Mouse (Mus musculus): ENCODE data around the gene Mpig6b. TPM values are rescaled to one million over a fixed set of nuclear protein-coding genes. Genes with fewer than 3 reads are reported as not detected.

The Mpig6b gene
- 0.67 and 0.88 TPM in 2 replicates for polyA plus RNA-seq (2012; rRNA removed)

DNA sequence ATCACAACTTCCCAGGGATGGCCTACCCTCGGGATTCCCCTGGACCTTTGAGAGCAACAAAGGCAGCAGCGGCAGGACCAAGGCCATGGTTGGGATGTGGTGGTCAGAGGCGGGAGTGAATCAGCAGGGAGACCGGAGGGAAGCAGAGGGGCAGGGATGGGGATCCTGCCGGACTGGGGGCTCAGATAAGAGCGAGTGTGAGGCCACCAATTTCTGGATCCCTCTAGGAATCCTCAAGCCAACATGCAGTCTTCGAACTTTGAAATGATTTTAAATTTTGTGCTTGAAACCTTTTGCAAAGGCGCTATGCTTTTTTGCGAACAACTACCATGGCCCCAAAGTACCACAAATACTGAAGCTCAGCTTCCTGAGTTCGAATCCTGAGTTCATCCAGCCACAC, at the start of gene Mpig6b:
TSS of gene Mpig6b (minus strand) at position 101 of the 400 bp plus-strand sequence.

DNA sequence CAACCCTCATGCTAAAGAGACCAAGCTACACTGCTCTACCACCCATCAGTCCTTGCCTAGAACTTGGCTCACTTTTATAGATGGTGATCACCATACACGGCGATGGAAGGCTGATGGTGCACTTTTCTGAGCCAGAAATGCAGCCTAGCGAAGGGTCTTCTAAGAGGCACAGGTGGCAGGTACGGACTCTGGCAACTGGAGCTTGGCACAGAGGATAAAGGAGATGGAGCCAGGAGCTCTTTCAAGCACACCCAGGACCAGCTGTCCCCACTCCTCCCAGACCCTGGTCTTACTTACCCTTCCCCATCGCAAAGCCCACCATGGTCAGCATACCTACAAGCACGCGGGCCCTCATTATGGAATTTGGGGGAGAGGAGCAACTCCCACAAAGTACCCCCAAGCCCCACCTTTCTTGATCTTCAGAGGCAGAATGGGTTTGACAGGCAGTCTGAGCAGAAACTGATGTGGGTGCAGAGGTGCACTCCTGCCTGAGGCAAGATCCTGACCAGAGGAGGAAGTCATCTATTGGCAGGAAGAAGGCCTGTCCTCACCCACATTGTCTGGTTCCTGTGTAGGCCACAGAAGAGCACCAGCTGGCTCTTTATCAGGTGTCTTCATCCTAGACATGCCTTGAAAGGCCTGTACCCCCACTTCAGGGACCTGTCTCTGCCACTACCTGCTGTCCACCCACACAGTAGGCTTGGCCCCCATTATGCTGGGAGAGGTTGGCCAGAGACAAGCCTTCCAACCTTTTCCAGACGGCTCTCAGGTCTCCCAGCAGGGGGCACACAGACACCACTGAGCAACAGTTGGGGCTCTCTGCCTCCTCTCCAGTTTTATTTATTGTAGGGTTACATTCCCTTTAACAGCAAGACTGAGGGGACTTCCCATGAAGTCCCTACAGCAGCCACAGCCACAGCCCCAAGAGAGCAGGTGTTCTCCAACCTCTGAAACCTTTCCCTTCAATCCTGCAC, 49.3 kb upstream of the Mpig6b start, which contains the start of gene Ly6g5b:
TSS of gene Ly6g5b (minus strand) at position 383 of the 974 bp plus-strand sequence.

DNA sequence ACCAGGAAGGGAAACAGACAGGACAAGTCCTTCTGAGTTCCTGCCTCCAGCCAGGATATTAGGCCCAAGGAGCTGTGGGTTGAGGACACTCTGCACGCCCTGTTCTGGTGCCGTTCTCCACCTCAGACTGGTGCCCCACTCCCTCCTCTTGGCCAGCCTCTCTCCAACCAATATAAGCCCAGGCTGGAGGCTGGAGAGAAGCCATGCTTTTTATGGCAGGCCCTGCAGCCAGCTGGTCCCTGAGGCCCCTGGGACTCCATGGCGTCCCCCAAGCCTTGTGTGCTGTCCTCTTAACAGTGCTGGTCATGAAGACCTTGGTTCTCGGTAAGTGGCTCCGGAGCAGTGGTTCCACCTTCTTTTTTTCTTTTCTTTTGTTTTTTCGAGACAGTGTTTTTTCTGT, 42.1 kb upstream of the Mpig6b start, which contains the start of gene Ly6g5c:
TSS of gene Ly6g5c (plus strand) at position 183 of the 400 bp plus-strand sequence.

DNA sequence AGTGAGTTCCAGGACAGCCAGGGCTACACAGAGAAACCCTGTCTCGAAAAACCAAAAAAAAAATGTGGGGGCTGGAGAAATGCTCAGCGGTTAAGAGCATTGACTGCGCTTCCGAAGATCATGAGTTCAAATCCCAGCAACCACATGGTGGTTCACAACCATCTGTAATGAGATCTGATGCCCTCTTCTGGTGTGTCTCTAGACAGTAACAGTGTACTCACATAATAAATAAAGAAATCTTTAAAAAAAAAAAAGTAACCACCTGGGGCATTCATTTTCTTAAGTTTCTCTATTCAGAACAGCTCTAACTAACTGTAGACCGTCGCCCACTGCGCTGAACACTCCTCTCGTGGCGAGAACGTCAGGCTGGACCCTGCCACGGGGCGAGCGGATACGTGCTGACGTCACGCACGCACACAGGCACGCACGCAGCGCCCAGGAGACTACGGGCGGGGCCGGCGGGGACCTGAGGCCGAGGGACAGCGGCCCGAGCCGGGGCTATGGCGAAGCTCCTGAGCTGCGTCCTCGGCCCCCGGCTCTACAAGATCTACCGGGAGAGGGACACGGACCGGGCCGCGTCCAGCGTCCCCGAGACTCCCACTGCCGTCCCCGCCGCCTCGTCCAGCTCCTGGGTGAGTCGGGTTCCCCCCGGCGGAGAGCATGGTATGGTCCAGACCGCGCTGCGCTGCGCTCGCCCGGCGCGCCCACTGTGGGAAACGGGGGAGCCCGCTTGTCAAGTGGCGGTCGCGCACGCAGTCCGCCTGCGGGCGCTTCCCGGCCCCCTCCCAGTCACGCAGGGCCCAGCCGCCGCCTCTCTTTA, 23.1 kb upstream of the Mpig6b start, which contains the start of gene Abhd16a:
TSS of gene Abhd16a (plus strand) at position 439 of the 820 bp plus-strand sequence.

DNA sequence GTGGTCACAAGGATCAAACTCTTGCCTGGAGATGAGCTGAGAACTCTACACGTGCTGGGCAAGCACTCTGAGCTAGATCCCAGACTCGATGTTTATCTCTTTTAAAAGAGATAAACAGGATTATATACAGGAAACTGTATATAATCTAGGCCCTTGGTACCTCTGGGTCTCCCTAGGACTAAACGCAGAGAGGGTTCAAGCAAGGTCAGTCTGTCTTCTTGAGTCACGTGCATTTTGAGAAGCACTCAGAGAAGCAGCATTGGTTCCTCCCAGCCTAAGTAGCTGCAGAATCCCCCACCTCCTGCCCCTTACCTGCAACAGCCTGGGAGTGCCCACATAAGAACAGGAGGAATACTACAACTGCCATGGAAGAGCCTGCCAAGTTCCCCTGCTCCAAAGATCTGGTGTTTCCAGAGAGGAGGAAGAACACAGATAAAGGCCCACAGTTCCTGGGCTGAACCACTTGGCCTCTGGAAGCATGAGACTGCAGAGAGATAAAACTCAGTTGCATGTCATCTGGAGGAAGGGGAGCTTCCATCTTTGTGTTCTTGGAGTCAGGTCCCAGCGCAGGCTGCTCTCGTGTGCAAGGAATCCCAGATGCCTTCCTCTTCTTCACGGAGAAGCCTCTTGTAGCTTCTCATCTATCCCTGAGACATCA, 19.4 kb upstream of the Mpig6b start, which contains the start of gene Ly6g6f:
TSS of gene Ly6g6f (minus strand) at position 403 of the 658 bp plus-strand sequence.

DNA sequence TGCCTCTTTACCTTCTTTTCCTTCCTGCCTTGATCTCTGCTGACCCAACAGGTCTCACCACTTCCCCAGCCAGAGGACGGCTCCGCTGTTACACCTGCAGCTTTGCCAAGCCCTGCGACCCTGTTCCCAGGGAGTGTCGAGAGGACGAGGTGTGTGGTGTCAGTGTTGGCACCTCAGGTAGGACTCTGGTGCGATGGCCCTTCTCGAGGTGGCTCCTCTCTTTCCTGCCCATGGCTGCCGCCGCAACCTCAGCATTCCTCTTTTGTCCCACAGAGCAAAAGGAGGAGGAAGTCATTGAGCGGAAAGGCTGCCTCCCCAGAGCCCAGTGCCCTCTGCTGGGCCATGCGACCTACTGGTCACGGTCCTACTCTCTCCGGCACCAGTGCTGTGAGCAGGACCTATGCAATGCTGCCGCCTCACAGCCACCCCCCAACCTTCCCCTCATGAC, 11.8 kb upstream of the Mpig6b start, which contains the start of gene Ly6g6d:
TSS of gene Ly6g6d (minus strand) at position 280 of the 448 bp plus-strand sequence.

DNA sequence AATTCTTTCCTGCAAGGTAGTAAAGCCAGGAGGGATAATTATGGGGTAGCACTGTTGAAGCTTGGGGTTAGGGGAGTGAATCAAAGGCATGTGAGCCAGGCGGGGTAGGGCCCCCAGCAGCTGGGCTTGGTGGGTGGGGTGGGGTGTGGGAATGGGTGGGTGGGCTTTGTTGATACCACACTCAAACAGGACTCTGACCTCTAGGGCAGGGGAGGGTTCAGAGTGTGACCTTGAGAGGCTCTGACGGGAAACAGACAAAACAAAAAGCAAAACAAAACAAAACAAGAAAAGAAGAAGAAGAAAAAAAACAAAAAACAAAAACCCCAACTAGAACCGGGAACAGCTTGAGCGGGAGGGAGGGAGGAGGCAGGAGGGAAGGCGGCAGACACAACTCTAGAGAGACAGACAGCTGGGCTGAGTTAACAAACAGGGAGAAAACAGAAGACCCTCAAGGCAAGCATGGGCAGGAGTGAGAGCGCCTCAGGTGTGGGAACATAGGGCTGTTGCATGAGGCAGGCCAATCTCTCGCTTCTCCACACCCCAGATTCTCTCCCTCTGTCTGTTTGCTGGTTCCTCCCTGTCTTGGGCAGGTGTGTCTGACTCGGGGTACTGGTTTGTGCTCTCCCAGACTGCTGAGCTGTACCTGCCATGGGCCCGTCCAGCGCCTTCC, 10.7 kb upstream of the Mpig6b start, which contains the start of gene Ly6g6e:
TSS of gene Ly6g6e (plus strand) at position 396 of the 670 bp plus-strand sequence.

DNA sequence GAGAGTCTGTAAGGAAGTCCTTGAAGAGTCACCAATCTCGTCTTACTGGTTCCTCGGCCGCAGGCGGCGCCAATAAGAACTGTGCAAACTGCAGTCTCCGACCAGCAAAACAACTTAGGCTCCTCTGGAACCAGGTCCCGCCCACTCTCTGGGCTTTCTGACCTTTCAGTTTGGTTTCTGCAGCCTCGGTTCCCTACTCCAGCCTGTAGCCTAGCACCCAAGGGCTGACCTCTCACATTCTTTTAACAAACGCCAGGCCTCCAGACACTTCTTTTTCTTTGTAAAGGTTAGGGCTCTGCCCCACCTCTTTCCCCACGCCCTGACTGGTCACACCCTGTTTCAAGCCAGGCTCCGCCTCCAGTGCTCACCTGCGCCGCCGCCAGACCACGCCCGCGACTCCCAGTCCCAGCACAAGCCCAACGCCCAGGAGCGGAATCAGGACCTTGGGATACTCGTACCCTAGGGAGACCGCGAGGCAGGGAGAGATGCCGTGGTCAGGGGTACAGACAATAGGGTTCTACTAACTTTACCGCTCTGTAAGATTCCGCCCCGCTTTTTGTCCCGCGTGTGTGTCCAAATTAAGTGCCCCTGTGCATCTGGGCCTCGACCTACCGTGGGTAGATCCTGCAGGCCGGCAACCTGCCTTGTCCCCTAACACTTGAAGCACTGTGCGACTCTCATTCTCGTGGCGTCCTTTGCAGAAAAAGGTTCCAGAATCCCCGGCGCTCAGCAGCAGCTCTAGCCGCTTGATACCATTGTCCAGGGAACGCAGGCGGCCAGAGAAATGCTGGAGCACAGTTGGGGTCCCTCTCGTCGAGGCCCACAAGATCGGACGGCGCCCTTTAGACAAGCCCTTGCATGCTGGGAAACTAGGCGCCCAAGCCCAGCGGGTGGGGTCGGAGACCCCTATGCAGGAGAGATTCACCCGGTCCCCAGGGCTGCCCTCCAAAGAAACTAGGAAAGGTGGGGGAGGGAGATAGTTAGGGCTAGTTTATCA, 735 bp downstream of the Mpig6b start, which contains the start of gene Ly6g6c:
TSS of gene Ly6g6c (plus strand) at position 438 of the 997 bp plus-strand sequence.

DNA sequence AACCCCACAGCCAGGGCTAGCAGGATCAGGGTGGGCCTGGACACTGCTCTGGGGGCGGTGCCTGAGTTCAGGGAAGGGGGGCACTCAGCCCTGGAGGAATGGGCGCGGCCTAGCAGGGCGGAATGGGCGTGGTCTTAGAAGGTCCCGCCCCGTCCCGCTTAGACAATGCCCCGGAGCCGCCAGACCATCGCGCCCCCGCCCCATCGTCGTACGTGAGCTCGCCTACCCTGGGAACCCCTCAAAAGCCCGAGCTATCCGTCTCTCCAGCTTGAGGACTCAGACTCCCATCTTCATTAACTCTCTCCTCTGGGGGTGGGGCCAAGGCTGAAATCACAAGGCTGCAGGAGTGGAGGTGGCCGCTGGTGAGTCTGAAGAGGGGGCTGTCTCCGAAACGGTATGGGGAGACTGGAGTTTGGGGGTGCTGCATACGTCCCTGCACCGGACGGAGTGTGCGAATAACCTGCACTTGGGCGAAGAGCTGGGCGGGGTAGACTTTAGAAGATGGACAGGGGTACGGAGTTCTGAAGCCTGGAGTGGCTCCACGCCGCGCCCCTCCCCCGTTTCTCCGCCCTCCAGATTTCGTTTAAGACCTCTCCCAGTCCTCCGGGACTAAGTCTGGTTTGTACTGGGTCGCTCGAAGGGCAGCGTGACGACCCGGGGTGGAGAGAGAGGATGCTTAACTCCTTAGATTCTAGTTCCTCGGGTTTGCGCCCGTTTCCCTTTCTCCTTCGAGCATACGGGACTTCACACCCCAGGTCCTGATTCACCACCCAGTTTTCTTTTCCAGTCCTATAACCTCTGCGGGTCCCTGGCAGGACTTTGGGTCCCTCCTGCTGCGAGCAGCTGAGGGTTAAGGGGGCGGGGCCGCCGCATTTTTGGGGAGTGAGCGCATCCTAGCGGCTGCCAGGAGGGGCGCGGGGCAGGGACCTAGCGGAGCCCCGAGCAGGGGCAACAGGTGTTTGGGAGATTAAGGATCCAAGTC, 6.8 kb downstream of the Mpig6b start, which contains the start of gene Ddah2:
TSS of gene Ddah2 (plus strand) at position 125 of the 982 bp plus-strand sequence.

DNA sequence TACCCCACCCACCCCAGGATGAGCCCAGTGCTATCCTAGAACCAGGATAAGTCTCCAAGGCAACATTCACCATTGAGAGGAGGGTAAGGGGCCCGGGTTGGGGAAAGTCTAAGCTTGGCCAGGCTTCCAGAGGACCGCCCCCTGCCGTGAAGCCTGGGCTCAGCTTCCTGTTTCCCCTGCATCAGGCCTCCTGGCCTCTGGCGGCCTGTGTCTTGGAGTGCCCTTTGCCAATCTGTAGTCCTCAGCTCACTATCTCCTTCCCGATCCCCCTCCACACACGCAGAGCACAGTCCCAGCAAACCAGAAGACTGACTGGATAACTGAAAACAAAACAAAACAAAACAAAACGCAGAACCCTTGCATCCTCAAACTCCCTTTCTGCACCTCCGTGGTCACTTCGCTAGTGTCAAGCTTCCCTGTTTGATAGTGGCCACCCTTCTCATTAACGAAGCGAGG, 16.4 kb downstream of the Mpig6b start, which contains the start of gene Clic1:
TSS of gene Clic1 (plus strand) at position 406 of the 456 bp plus-strand sequence.

DNA sequence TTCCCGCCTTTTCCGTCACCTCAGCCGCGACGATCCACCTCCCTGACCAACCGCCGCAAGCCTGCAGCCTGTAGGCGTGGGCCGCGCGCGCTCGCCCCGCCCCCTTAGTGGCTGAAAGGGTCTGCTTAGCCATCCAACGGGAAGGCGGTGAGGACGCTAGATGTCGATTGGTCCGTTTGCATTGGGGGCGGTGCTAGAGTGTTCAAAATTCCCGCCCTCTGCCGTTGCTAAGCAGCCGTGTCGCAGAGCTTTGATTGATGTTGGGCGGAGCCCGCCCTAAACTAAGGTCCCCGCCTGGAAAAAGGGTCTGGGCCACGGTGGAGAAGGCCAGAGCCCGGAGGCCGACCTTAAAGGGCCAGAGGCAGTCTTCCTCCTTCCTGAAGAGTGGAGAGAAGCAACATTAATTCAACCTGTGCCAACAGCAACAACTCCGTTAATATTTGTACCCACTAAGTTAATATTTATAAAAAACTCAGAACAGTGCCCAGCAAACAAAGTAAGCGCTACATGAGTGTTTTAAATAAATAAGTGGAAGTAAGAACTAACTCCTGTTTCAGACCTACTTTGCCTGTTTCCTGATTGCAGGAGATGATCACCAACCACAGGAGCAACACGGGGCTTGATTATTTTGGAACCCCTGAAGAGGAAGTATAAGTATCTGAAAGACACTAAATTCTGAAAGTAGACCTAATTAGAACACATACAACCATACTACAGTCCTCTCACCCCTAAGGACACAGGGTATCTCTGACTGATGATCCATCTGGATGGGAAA, 19.1 kb downstream of the Mpig6b start, which contains the start of gene Msh5:
TSS of gene Msh5 (minus strand) at position 65 of the 775 bp plus-strand sequence.

DNA sequence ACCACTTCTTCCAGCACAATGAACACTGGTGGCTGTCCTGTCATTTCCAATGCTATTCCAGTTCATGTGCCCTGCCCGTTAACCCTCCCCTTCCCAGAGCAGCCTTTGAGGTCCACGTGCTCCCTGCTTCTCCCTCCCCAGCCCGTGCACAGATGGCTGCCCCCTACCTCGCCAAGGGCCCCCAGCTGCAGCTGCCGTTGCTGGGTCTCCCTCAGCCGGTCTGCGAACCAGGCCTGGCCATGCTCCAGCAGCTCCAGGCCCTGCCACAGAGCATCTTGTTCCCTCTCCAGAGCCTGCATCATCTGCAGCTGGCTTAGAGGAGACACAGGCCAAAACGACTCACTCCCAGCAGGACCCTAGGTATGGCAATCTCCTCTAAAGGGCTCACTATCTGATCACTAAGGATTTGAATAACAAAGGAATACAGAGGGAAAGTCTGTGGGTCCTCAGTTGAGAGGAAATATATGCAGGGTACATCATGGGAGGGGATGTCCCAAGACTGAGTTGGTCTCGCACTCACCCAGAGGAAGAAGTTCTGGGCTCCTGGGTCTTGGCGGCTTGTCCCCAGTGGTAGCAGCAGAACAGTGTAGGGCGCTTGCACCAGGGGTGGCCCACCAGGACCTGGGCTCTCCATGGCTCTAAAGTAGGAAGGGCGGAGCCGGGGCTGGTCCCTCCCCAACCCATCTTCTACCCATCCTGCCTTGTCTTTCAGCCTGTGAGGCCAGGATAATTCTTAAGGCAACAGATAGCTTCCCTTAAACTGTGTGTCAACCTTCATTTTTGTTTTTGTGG, 38.5 kb downstream of the Mpig6b start, which contains the start of gene Sapcd1:
TSS of gene Sapcd1 (minus strand) at position 740 of the 792 bp plus-strand sequence.

DNA sequence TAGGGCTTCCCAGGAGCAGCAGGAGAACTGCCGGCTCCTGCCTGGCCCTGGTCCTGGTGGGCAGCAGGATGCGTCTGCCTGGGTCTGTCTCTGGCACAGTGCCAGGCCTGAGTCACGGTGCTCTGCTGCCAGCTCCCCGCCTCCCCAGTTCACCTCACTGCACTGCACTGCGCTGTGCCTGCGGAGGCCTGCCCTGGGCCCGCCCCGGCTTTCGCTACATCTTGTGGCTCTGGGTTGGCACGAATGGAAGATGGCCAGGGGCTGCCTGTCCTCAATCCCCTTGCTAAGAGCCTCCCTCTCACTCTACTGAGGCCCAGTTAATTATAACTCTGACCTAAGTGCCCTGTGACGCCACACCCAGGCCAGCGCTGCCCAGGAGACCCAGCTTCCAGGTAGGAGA, 49.6 kb downstream of the Mpig6b start, which contains the start of gene Vwa7:
TSS of gene Vwa7 (plus strand) at position 204 of the 400 bp plus-strand sequence.

